Mouse (Mus musculus) urinary bladder, postnatal 36 days (tissue): ENCODE data around the gene Svs5.
A peak's percentile ranks its signal among the peaks of the same experiment; 100 is the strongest.
"Not testable (repeated sequence)": the region's sequence is repeated elsewhere in the genome, so short reads cannot be mapped to it uniquely, and the experiment has no call there.

ENCODE experiments used
- DNase-seq, 2 experiments: peaks; one replicate each; pipeline ENCODE4 v3.0.0; 2022; ENCODE audit warnings: low spot score in 2 of 2, mixed read lengths in 1 of 2

The Svs5 gene

DNA sequence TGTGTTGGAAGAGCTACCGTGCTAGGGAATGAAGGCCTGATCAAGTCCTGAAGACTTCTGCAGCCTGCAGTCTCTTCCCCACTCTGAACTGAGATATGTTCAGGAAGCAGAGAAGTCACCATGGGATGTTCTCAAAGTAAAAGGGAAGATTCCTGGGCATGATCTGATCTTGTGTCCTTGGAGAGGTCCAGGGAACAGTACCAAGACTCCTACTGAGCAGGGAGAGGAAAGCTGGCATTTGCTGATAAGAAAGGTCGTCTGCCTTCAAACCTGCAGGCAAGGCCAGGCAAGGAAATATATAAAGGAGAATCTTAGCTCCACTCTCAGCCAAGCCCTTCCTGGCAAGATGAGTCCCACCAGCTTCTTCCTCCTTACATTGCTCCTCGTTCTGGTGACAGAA is at the start of gene Svs5:
Svs5 (plus strand) TSS at position 301 of the 400 bp plus-strand sequence.
- not testable (repeated sequence) for DNase-seq

GRCm38 (mm10) chr2:164288968-164289367 is 43.6 kb upstream of the Svs5 start, which contains the start of gene Svs3a:
TSS of gene Svs3a (plus strand) at chr2:164289268.
- DNase-seq: not testable (repeated sequence)

GRCm38 (mm10) chr2:164312599-164312998 is 19.9 kb upstream of the Svs5 start:
- no peak for DNase-seq

- not testable (repeated sequence) for DNase-seq
Observed at GRCm38 (mm10) chr2:164315460-164315859, 17.1 kb upstream of the Svs5 start.

DNA sequence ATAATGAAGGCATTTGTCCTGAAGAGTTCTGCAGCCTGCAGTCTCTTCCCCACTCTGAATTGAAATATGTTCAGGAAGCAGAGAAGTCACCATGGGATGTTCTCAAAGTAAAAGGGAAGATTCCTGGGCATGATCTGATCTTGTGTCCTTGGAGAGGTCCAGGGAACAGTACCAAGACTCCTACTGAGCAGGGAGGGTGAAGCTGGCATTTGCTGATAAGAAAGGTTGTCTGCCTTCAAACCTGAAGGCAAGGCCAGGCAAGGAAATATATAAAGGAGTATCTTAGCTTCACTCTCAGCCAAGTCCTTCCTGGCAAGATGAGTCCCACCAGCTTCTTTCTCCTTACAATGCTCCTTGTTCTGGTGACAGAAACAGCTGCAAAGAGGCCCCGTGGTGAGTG is 16.1 kb upstream of the Svs5 start, which contains the start of gene Svs6:
Svs6 (plus strand) TSS at position 301 of the 400 bp plus-strand sequence.
- DNase-seq: not testable (repeated sequence)

DNA sequence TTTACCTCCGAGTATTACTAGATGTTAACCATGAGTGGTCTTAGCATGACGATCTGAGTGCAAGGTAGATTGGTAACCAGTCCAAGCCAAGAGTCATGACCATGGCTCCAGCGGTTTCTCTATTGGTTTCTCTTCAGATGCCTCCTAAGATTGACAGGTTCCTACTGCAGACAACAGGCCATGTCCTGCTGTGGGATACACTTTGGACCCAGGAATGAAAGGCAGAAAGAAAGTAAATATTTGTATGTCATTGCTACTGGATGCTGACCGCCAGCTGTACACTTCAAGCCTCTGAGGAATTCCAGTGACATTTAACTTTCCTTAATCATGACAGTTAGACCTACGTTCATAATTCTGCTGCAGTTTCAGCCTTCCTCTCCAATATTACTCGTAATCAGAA is 11.6 kb upstream of the Svs5 start:
- DNase-seq: no peak

DNA sequence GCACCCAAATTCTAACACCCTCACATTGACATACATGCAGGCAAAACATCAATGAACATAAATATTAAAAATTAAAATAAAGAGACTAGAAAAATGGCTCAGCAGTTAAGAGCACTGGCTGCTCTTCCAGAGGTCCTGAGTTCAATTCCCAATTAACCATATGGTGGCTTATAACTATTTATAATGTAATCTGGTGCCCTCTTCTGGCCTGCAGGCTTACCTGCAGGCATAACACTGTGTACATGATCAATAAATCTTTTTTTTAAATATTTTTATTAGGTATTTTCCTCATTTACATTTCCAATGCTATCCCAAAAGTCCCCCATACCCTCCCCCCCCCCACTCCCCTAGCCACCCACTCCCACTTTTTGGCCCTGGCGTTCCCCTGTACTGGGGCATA is 11.2 kb downstream of the Svs5 start:
- DNase-seq: not testable (repeated sequence)

DNA sequence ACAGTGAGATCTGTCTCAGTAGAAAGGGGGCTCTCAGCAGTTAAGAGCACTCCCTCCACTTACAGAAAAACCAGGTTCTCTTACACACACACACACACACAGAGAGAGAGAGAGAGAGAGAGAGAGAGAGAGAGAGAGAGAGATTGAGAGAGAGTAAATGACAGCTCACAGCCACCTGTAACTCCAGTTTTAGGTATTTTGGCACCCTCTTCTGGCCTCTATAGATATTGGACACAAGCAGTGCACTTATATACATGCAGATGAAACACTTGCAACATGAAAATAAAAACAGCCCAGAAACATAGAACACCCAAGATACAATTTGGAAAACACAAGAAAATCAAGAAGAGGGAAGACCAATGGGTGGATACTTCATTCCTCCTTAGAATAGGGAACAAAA is 15.2 kb downstream of the Svs5 start:
- not testable (repeated sequence) for DNase-seq

DNA sequence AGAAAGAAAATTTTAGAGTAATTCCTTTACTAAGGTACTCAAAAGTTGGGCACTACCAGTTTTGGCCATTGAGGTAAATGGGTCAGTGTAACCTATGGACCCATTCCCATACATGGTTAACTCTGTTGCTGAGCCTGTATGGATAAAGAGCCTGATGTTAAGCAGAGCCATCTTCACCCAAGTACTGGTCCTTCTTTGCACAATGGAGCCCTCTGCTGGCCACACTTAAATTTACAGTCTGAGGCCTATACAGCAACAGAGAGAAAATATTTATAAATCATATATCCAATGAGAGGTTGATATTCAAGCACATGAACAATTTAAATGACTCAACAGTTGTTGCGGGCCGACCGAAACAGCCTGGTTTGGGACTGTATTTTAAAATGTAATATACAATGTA is 16.4 kb downstream of the Svs5 start:
- DNase-seq: no peak

DNA sequence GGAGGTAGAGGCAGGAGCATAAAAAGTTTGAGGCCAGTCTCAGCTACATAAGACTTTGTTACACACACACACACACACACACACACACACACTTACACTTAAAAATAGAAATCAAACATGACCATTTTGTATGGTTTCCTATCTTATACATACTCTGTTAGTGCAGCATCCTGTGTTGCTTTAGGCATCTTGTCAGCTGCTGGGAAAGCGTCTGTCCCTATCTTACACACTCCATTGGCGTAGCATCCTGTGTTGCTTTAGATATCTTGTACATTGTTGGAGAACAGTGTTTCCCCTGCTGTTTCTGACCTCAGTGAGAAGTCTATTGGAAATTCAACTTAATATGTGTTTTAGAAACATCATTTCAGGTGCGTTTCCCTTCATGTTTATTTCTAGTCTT is 20.2 kb downstream of the Svs5 start:
- no peak for DNase-seq

DNA sequence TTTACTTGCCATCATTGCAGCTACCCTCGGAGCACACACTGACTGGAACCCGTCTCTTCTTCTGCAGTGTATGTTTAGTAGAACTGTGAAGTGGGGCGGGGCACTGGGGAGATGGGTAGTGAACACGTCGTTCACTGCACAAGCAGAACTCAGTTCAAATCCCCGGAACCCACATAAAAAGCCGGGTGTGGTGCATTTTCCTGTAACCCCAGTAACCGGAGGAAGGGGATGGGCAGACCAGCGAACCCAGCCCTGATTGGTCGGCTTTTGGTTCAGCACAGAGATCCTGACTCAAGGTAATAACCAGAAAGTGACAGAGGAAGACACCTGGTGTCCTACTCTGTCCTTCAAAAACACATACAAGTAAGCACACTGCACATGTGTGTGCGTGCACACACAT is 20.8 kb downstream of the Svs5 start:
- no peak for DNase-seq

- no peak for DNase-seq
Observed at GRCm38 (mm10) chr2:164356177-164356967, 23.8 kb downstream of the Svs5 start.

- DNase-seq: no peak
Observed at GRCm38 (mm10) chr2:164358373-164358772, 25.8 kb downstream of the Svs5 start.

DNA sequence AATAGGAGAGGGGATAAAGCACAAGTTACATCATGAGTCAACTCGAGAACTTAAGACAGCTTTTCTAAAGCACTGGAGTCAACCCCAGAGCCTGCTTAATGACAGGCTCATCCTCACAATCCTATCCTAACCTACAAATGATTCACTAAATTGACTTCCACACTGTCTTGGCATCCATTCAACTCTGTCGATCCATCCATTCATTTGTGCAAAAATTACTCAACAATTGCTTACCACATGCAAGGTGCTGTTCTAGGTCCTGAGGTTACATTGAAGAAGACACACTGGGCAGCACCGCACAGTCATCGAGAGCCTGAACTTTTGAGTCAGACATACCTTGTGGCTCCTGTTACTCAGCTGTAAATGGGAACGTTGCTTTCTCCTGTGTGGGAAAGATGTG is 26.5 kb downstream of the Svs5 start:
- DNase-seq: no peak

GRCm38 (mm10) chr2:164359668-164360067 is 27.1 kb downstream of the Svs5 start:
- DNase-seq: no peak

GRCm38 (mm10) chr2:164360974-164361657 is 28.6 kb downstream of the Svs5 start:
- no peak for DNase-seq

DNA sequence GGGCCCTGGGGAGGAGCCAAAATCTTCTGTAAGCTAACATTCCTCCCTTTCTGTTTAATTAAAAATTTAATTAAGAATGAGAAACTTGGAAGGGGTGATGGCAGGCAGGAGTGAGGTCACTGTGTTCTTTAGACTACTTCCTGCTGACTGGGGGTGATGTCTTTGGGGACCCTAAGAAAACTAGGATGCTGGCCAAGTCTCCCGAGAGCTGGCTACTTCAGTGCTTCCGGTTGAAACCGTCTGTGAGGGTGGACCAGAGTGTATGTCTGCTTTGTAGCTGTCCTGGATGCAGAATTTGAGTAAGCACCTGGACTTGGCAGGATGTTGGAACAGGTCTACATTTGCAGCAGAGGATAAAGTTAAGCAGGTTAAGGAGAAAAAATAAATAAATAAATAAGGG is 34.4 kb downstream of the Svs5 start:
- no peak for DNase-seq

- no peak for DNase-seq
Observed at GRCm38 (mm10) chr2:164368620-164369105, 36.1 kb downstream of the Svs5 start.

DNA sequence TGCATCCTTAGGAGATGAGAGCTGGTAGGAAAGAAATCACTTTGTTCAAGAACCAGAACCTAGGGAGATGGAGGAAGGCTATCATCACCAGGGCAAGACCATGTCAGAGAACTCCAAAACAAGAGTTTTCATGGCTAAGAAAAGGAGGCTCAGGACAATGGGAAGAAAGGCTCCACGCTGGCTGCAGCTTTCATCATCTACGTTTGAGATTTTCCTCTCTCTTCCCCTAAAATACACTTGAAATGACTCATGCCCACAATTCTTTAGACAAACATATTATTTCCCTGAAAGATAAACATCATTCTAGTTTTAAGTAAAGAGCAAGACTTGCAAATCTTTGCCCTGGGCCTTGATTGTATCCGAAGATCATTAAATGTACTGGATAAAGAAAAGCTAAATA is 38.8 kb downstream of the Svs5 start:
- DNase-seq: no peak

GRCm38 (mm10) chr2:164372408-164373053 is 40.0 kb downstream of the Svs5 start:
- DNase-seq: no peak

DNA sequence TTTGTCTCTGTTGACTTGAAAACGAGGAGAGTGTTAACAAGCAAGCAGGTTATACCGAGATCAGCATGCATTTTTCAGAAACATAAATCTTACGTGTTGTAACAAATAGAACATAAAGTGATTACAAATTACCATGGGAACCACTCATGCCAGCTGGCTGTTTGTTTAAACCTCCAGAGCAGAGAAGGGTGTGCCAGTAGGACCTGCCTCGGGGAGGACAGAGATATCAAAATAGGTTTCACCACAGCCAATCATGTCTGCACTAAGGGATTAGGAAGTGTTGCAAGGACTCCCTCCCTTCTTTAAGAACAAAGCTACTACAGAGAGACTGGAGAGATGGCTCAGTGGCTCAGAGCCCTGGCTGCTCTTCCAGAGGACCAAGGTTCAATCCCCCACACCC is 40.6 kb downstream of the Svs5 start:
- DNase-seq: peak; percentile 32 to 67
